Mouse (Mus musculus) cerebellum, adult 2 months (tissue): Measurements from ENCODE around the gene Gnb5.

Source experiments
- CTCF ChIP-seq: fragments of 200-500 bp; IDR thresholded peaks from 2 replicates; pipeline ENCODE4 v1.5.1; 2011; ENCODE audit warnings: low read depth, mild to moderate bottlenecking, control low read depth, low read length, moderate library complexity, borderline replicate concordance; ENCODE audit not compliant: insufficient read depth
- POLR2A ChIP-seq: fragments of 200-500 bp; IDR thresholded peaks from 2 replicates; pipeline ENCODE4 v1.6.1; 2011; ENCODE audit warnings: low read length, control low read depth, borderline replicate concordance; ENCODE audit not compliant: insufficient read depth

DNA sequence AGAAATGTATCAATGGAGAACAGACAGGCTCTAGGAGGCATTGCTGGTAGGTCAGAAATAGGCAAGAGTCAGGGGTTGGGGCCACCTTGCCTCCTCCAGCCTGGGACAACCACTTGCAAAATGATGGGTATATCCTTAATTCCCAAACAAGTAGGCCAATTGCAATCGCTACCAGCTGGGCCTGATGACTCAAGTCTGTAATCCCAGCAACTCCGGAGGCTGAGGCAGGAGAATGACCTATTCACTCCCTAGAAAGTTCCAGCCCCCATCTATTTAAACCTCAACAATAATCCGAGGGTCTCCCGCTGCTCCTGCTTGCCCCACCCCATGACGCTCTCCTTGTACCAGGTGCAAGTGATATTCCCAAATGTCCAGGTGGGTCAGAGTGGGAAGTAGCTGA is 41.4 kb downstream of the Gnb5 start, which contains the start of gene Bcl2l10:
- TF ChIP-seq CTCF = no peak
- TF ChIP-seq POLR2A = no peak
